Mouse (Mus musculus): ENCODE results near the gene Epb41l3. TPM values are rescaled to one million over a fixed set of nuclear protein-coding genes. Genes with fewer than 3 reads are reported as not detected.

The Epb41l3 gene
- total and polyA plus RNA-seq, 3 experiments = not detected

GRCm38 (mm10) chr17:69176949-69177501 is 101.5 kb downstream of the Epb41l3 start:
- TF ChIP-seq ZMIZ1 (IDR thresholded peaks at IDR 0.05; ENCODE audit: low read depth, low read length) = no peak
- TF ChIP-seq RAD21 (IDR thresholded peaks at IDR 0.05; ENCODE audit: low read depth, low read length) = no peak
- no peak for TF ChIP-seq HCFC1 (IDR thresholded peaks at IDR 0.05; ENCODE audit: low read depth, low read length)
- no peak for TF ChIP-seq SIN3A (IDR thresholded peaks at IDR 0.05; ENCODE audit: low read length)
- no peak for TF ChIP-seq TAL1 (IDR thresholded peaks at IDR 0.05; ENCODE audit: low read length)
- TF ChIP-seq E2F4 (IDR thresholded peaks at IDR 0.05; ENCODE audit: borderline replicate concordance, low read depth, low read length) = no peak
- TF ChIP-seq POLR2AphosphoS5 (IDR thresholded peaks at IDR 0.05; ENCODE audit: borderline replicate concordance, low read depth, low read length) = no peak
- no peak for TF ChIP-seq CTCF (IDR thresholded peaks at IDR 0.05 in 2 of 3, conservative IDR thresholded peaks at IDR 0.05 in 1 of 3; ENCODE audit: control insufficient read depth in 1 of 3, insufficient read depth in 1 of 3, low read depth in 2 of 3, low read length in 3 of 3, poor library complexity in 1 of 3, severe bottlenecking in 1 of 3)
- no peak for TF ChIP-seq POLR2AphosphoS2 (IDR thresholded peaks at IDR 0.05; ENCODE audit: low read length)
- TF ChIP-seq KAT2A (conservative IDR thresholded peaks at IDR 0.05; ENCODE audit: low read depth, low read length) = no peak
- no peak for TF ChIP-seq NRF1 (IDR thresholded peaks at IDR 0.05; ENCODE audit: insufficient read depth, low read depth, low read length, poor library complexity, severe bottlenecking)
- no peak for TF ChIP-seq ELF1 (IDR thresholded peaks at IDR 0.05; ENCODE audit: low read depth, low read length)
- no peak for TF ChIP-seq MYB (IDR thresholded peaks at IDR 0.05; ENCODE audit: low read depth, low read length)
- TF ChIP-seq MAZ (IDR thresholded peaks at IDR 0.05; ENCODE audit: low read depth, low read length) = no peak
- TF ChIP-seq TCF12 (IDR thresholded peaks at IDR 0.05; ENCODE audit: low read depth, low read length) = no peak
- no peak for TF ChIP-seq SMC3 (IDR thresholded peaks at IDR 0.05; ENCODE audit: low read depth, low read length)
- no peak for TF ChIP-seq UBTF (IDR thresholded peaks at IDR 0.05; ENCODE audit: borderline replicate concordance, insufficient read depth, low read depth, low read length)
- no peak for TF ChIP-seq ETS1 (IDR thresholded peaks at IDR 0.05; ENCODE audit: low read depth, low read length)
- Histone ChIP-seq H3K79me2 (ENCODE audit: control insufficient read depth, insufficient read depth, low read length, poor library complexity) (no peaks in the 10 kb centered on the region), H3K36me3 (ENCODE audit: control insufficient read depth in 1 of 2, insufficient read depth in 2 of 2, low read length in 2 of 2) (no peaks in the 10 kb centered on the region), H3K4me3 (ENCODE audit: control insufficient read depth in 1 of 2, insufficient read depth in 1 of 2, low read depth in 2 of 2, low read length in 2 of 2) (no peak overlapping the region), H3K27ac (ENCODE audit: control insufficient read depth, low read depth, low read length) (no peak overlapping the region), H3K9me3 (replicated peaks; ENCODE audit: insufficient read depth, low read length) (no peaks in the 10 kb centered on the region), H3K4me1 (ENCODE audit: control insufficient read depth in 1 of 2, insufficient read depth in 2 of 2, low read length in 2 of 2) (no peaks in the 10 kb centered on the region), H3K9ac (ENCODE audit: control insufficient read depth, low read depth, low read length, poor library complexity, severe bottlenecking) (no peak overlapping the region), H3K27me3 (ENCODE audit: control insufficient read depth in 1 of 2, insufficient read depth in 2 of 2, low read length in 2 of 2) (no peaks in the 10 kb centered on the region)
- DNase-seq (ENCODE audit: low read depth, low spot score) = no peak

- H3K36me3 ChIP-seq (ENCODE audit: control insufficient read depth in 1 of 2, insufficient read depth in 2 of 2, low read length in 2 of 2) = no peaks in the 10 kb centered on the region
- no peaks in the 10 kb centered on the region for H3K79me2 ChIP-seq (ENCODE audit: control insufficient read depth, insufficient read depth, low read length, poor library complexity)
- no peaks in the 10 kb centered on the region for H3K27me3 ChIP-seq (ENCODE audit: control insufficient read depth in 1 of 2, insufficient read depth in 2 of 2, low read length in 2 of 2)
- TF ChIP-seq GATA1 (IDR thresholded peaks at IDR 0.05; ENCODE audit: low read depth, low read length) = no peak
- TF ChIP-seq ZNF384 (IDR thresholded peaks at IDR 0.05; ENCODE audit: low read depth, low read length) = no peak
- TF ChIP-seq POLR2AphosphoS2 (IDR thresholded peaks at IDR 0.05; ENCODE audit: low read length) = no peak
- no peak for TF ChIP-seq CTCF (IDR thresholded peaks at IDR 0.05 in 2 of 3, conservative IDR thresholded peaks at IDR 0.05 in 1 of 3; ENCODE audit: control insufficient read depth in 1 of 3, insufficient read depth in 1 of 3, low read depth in 2 of 3, low read length in 3 of 3, poor library complexity in 1 of 3, severe bottlenecking in 1 of 3)
- TF ChIP-seq MAFK (IDR thresholded peaks at IDR 0.05; ENCODE audit: borderline replicate concordance, low read depth, low read length) = no peak
- no peak for TF ChIP-seq NRF1 (IDR thresholded peaks at IDR 0.05; ENCODE audit: insufficient read depth, low read depth, low read length, poor library complexity, severe bottlenecking)
- TF ChIP-seq USF1 (IDR thresholded peaks at IDR 0.05; ENCODE audit: low read depth, low read length) = no peak
- TF ChIP-seq GABPA (IDR thresholded peaks at IDR 0.05; ENCODE audit: low read depth, low read length) = no peak
- TF ChIP-seq KAT2A (conservative IDR thresholded peaks at IDR 0.05; ENCODE audit: low read depth, low read length) = no peak
- TF ChIP-seq TAL1 (IDR thresholded peaks at IDR 0.05; ENCODE audit: low read length) = no peak
- no peak for TF ChIP-seq NELFE (IDR thresholded peaks at IDR 0.05; ENCODE audit: low read depth, low read length)
- no peak for TF ChIP-seq HCFC1 (IDR thresholded peaks at IDR 0.05; ENCODE audit: low read depth, low read length)
- no peak for TF ChIP-seq MYC (IDR thresholded peaks at IDR 0.05; ENCODE audit: low read depth, low read length)
- no peak for TF ChIP-seq RCOR1 (IDR thresholded peaks at IDR 0.05; ENCODE audit: low read depth, low read length)
- no peak for TF ChIP-seq EP300 (IDR thresholded peaks at IDR 0.05; ENCODE audit: low read depth in 1 of 2, low read length in 2 of 2)
- TF ChIP-seq POLR2A (IDR thresholded peaks at IDR 0.05; ENCODE audit: control insufficient read depth in 1 of 2, insufficient read depth in 1 of 2, low read depth in 1 of 2, low read length in 2 of 2, poor library complexity in 1 of 2) = no peak
- no peak for TF ChIP-seq MYB (IDR thresholded peaks at IDR 0.05; ENCODE audit: low read depth, low read length)
- TF ChIP-seq ZMIZ1 (IDR thresholded peaks at IDR 0.05; ENCODE audit: low read depth, low read length) = no peak
- no peak for TF ChIP-seq RAD21 (IDR thresholded peaks at IDR 0.05; ENCODE audit: low read depth, low read length)
- no peak overlapping the region for H3K4me3 ChIP-seq (ENCODE audit: control insufficient read depth in 1 of 2, insufficient read depth in 1 of 2, low read depth in 2 of 2, low read length in 2 of 2)
- H3K4me1 ChIP-seq (ENCODE audit: control insufficient read depth in 1 of 2, insufficient read depth in 2 of 2, low read length in 2 of 2) = no peaks in the 10 kb centered on the region
- H3K9ac ChIP-seq (ENCODE audit: control insufficient read depth, low read depth, low read length, poor library complexity, severe bottlenecking) = no peak overlapping the region
- no peaks in the 10 kb centered on the region for H3K9me3 ChIP-seq (replicated peaks; ENCODE audit: insufficient read depth, low read length)
- no peak for DNase-seq (ENCODE audit: low read depth, low spot score)
- no peak overlapping the region for H3K27ac ChIP-seq (ENCODE audit: control insufficient read depth, low read depth, low read length)
These were observed 102.5 kb downstream of the Epb41l3 start for GRCm38 (mm10) chr17:69177954-69178353.

Data from MEL (cell line).